Mouse (Mus musculus) liver, adult 2 months (tissue): Measurements from ENCODE around the gene Klhdc8a. TPM values are rescaled to one million over a fixed set of nuclear protein-coding genes. Genes with fewer than 3 reads are reported as not detected.
A peak's percentile ranks its signal among the peaks of the same experiment; 100 is the strongest.

ENCODE experiments used
- DNase-seq: peaks from one replicate; pipeline ENCODE4 v3.0.0-alpha.2; 2011; ENCODE audit warnings: low read depth, low spot score; ENCODE audit errors: extremely low read depth
- H3K27ac ChIP-seq: fragments of 200-500 bp; replicated peaks from 2 replicates; pipeline ENCODE4 v1.5.1; 2012; ENCODE audit warnings: low read depth, mild to moderate bottlenecking, control low read depth, inconsistent platforms, low read length; ENCODE audit not compliant: insufficient read depth
- H3K27me3 ChIP-seq: fragments of 200-500 bp; 2 replicates; pipeline ENCODE4 v1.6.1; 2012; ENCODE audit warnings: mild to moderate bottlenecking, moderate library complexity, low read length, inconsistent platforms; ENCODE audit not compliant: control insufficient read depth, insufficient read depth
- H3K36me3 ChIP-seq: fragments of 200-500 bp; 2 replicates; pipeline ENCODE4 v1.6.1; 2012; ENCODE audit warnings: low read length, inconsistent platforms; ENCODE audit not compliant: control insufficient read depth, insufficient read depth
- H3K4me1 ChIP-seq: fragments of 200-500 bp; 2 replicates; pipeline ENCODE4 v1.6.1; 2011; ENCODE audit warnings: low read length; ENCODE audit not compliant: control insufficient read depth, insufficient read depth
- H3K4me3 ChIP-seq: fragments of 200-500 bp; 2 replicates; pipeline ENCODE4 v1.5.1; 2011; ENCODE audit warnings: low read depth, mild to moderate bottlenecking, control low read depth, low read length, moderate library complexity; ENCODE audit not compliant: insufficient read depth
- H3K79me2 ChIP-seq: fragments of 200-500 bp; 2 replicates; pipeline ENCODE4 v1.6.1; 2012; ENCODE audit warnings: inconsistent platforms, mild to moderate bottlenecking, low read length, moderate library complexity; ENCODE audit not compliant: control insufficient read depth, insufficient read depth
- H3K9ac ChIP-seq: fragments of 200-500 bp; 2 replicates; pipeline ENCODE4 v1.6.1; 2012; ENCODE audit warnings: low read depth, mild to moderate bottlenecking, control low read depth, inconsistent platforms, low read length
- CTCF ChIP-seq: fragments of 200-500 bp; IDR thresholded peaks from 2 replicates; pipeline ENCODE4 v1.5.1; 2011; ENCODE audit warnings: low read depth, low read length, control low read depth
- POLR2A ChIP-seq: fragments of 200-500 bp; IDR thresholded peaks from 2 replicates; pipeline ENCODE4 v1.6.1; 2011; ENCODE audit warnings: low read length, control low read depth; ENCODE audit not compliant: insufficient read depth; ENCODE audit errors: extremely low read depth
- WGBS: fragments of 180-500 bp; shearing (Covaris S2); methylation state at CpG from one replicate; pipeline ENCODE4 v1.1.7; 2018; 5-methylcytosine and 5-hydroxymethylcytosine counted together
- polyA plus RNA-seq: library from polyadenylated mRNA; depleted of rRNA; stranded (reverse); fragments of >200 nt; gene quantifications from 2 replicates; pipeline ENCODE4 v1.2.3, GENCODE M21; 2012
- total RNA-seq: library from RNA; depleted of rRNA; stranded (reverse); fragments of >200 nt; gene quantifications from 2 replicates; pipeline ENCODE4 v1.2.3, GENCODE M21; 2014

The Klhdc8a gene
- total and polyA plus RNA-seq, 2 experiments: 0.18 to 1.2 TPM

DNA sequence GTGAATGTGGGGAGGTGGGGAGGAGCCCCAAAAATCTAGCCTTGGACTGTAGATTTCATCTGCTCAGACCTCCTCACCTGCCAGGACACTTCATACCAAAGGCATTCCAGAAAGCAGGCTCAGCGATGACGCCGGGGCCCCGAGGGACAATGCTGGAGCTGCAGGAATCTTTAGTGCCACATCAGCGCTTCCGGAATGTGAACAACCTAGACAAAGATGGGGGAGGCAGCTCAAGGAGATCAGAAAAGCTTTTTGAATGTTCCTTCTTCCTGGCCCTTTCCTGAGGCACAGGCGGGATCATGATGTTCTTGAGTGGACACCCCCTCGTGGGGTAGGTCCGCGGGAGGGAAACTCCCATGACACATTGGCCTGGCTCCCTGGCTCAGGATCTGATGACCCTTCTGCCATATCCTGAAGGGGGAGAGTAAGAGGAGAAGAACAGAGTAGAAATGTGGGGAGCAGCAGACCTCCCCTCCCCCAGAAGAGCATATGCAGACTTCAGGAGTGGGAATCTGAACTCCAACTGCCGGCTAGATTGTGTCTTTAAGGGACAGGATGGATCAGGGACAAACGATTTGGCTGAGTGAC lies 37.0 kb downstream of the Klhdc8a start:
- 65% methylated on average over 12 of the region's 12 CpGs for WGBS
- Histone ChIP-seq H3K4me1 (peaks cover 55% of the 10 kb centered on the region), H3K27me3 (no peaks in the 10 kb centered on the region), H3K27ac (peak overlapping the region; percentile 80), H3K36me3 (peaks cover 15% of the 10 kb centered on the region), H3K4me3 (no peak overlapping the region), H3K79me2 (no peaks in the 10 kb centered on the region), H3K9ac (peak overlapping the region; percentile 8; the same call in 1 of the 2 replicates)
- no peak for DNase-seq
- TF ChIP-seq CTCF (no peak), POLR2A (no peak)

DNA sequence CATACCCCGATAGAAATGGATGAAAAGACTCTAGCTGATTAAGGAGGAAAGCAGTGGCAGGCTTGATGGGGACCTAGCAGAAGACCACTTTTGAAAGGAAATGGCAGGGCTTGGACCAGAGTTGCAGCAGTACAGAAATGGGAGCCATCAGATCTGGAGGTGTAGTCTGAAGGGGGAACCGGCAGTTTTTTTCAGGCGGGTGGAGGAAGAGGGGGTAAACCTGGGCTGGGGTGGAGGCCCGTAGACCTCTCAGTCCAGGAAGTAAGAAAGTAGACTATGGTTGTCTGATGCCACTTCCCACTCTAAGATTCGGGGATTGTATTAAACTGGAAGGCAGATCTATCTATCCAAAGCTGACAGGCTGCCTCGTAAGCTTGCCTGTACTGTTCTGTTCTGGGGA lies 38.5 kb downstream of the Klhdc8a start:
- no peak for TF ChIP-seq CTCF
- TF ChIP-seq POLR2A: no peak
- H3K4me1 ChIP-seq: peaks cover 53% of the 10 kb centered on the region
- H3K27me3 ChIP-seq: no peaks in the 10 kb centered on the region
- no peaks in the 10 kb centered on the region for H3K79me2 ChIP-seq
- H3K4me3 ChIP-seq: no peak overlapping the region
- H3K36me3 ChIP-seq: peaks cover 5% of the 10 kb centered on the region; the same call in 1 of the 2 replicates
- H3K27ac ChIP-seq: peak overlapping the region; percentile 2; the same call in 1 of the 2 replicates
- 70% methylated on average over 6 of the region's 6 CpGs for WGBS
- DNase-seq: no peak
- H3K9ac ChIP-seq: no peak overlapping the region

DNA sequence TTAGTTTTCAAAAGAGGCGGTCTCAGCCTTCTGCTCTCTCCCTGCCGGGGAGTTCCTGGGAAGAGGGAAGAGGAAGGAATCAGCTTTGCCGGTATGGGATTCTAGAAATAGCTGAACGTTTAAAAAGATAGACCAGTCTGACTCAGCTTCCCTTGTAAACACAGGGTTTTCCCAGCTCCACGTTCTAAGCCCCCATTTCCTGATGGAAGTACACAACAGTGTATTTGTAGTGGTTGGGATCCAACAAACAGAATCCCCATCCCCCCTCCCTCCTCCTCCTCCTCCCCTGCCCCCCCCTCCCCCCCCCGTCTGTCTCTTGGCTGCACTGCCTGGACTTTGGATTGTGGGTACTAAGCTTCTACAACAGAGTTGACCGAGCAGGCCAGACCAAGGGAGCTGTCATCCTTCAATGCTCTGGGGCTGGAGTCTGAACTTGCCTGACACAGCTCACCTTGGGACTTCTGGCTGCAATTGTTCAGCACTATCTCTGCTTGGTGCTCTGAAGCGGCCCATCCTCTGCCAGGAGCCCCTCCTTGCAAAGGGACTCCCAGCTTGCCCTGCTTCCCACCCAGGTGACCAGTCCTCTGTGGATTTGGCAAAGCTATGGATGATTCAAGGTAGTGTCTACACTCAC lies 39.7 kb downstream of the Klhdc8a start:
- Histone ChIP-seq H3K36me3 (no peaks in the 10 kb centered on the region), H3K4me1 (peaks cover 53% of the 10 kb centered on the region), H3K4me3 (no peak overlapping the region), H3K79me2 (no peaks in the 10 kb centered on the region), H3K27me3 (no peaks in the 10 kb centered on the region), H3K27ac (peak overlapping the region; percentile 94), H3K9ac (peak overlapping the region; percentile 33; the same call in 1 of the 2 replicates)
- TF ChIP-seq CTCF: no peak
- no peak for TF ChIP-seq POLR2A
- peak; percentile 81 for DNase-seq
- whole genome bisulfite sequencing: 8% methylated on average over 8 of the region's 8 CpGs

GRCm38 (mm10) chr1:132341731-132342501 lies 43.5 kb downstream of the Klhdc8a start:
- no peaks in the 10 kb centered on the region for H3K36me3 ChIP-seq
- H3K4me3 ChIP-seq: no peak overlapping the region
- WGBS: 61% methylated on average over 5 of the region's 5 CpGs
- TF ChIP-seq POLR2A (no peak), CTCF (no peak)
- peak overlapping the region; percentile 74 for H3K27ac ChIP-seq
- DNase-seq: peak; percentile 62
- peaks cover 24% of the 10 kb centered on the region for H3K4me1 ChIP-seq
- peak overlapping the region; percentile 48; the same call in 1 of the 2 replicates for H3K9ac ChIP-seq
- H3K79me2 ChIP-seq: no peaks in the 10 kb centered on the region
- H3K27me3 ChIP-seq: no peaks in the 10 kb centered on the region

GRCm38 (mm10) chr1:132342518-132342917 lies 44.1 kb downstream of the Klhdc8a start:
- Histone ChIP-seq H3K4me3 (no peak overlapping the region), H3K9ac (no peak overlapping the region), H3K27me3 (no peaks in the 10 kb centered on the region), H3K79me2 (no peaks in the 10 kb centered on the region), H3K27ac (peak overlapping the region; percentile 74; the same call in 1 of the 2 replicates), H3K4me1 (peaks cover 19% of the 10 kb centered on the region), H3K36me3 (no peaks in the 10 kb centered on the region)
- peak; percentile 74 for DNase-seq
- 48% methylated on average over 3 of the region's 3 CpGs for WGBS
- TF ChIP-seq POLR2A (no peak), CTCF (no peak)
